9 mouse cellular contexts compared by ENCODE assay signal in the genomic region with DNA sequence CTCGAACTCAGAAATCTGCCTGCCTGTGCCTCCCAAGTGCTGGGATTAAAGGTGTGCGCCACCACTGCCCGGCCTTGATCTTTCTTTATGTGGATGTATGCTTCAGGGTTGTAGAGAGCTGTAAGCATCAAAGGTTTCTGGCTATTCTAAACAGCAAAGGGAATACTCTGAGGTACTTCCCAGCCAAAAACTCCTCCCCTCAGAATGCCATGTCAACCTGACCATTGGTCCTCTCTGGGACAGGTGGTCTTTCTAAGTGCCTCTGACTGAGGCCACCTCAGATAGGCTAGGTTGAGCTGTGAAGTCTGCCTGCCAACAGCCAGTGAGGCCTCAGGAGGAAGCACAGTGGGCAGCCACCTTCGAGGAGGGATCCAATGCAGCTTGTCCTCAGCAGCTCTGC. TPM values are rescaled to one million over a fixed set of nuclear protein-coding genes. Genes with fewer than 3 reads are reported as not detected.
DNase-seq lines count a peak whose midpoint lies in the region; ATAC-seq and TF ChIP-seq lines count a peak whose summit lies in the region.
"Had no signal": no experiment of that assay in that cellular context is flagged by ENCODE, and none has a peak within 500 bp of the region (broad histone marks: within the 10 kb centered on the region; RNA-seq: fewer than 3 reads in every experiment).

No protein-coding gene starts in this region.

- peak; percentile 42 for DNase-seq in forebrain, embryonic 11.5 days (ENCODE audit: low spot score)
- DNase-seq in forebrain, embryonic 14.5 days (ENCODE audit: low spot score) = no peak
- DNase-seq in spleen, adult 2 months (ENCODE audit: low read depth in 1 of 2, low spot score in 2 of 2) = no peak
- no peak for DNase-seq in spleen, postnatal 4 days (ENCODE audit: low spot score in 2 of 2)
- DNase-seq in liver, adult 2 months (ENCODE audit: extremely low read depth, low read depth, low spot score) = no peak
- no peak for DNase-seq in MN1 (ENCODE audit: low spot score)
- DNase-seq in kidney, postnatal 36 days = no peak

- H3K27ac ChIP-seq in forebrain, embryonic 11.5 days (ENCODE audit: low read depth, low read length) = no peak overlapping the region
- no peak overlapping the region for H3K27ac ChIP-seq in forebrain, embryonic 14.5 days (ENCODE audit: low read depth, low read length)
- peak overlapping the region; percentile 92 for H3K27ac ChIP-seq in spleen, adult 2 months (ENCODE audit: insufficient read depth, low read length)
- H3K27ac ChIP-seq in liver, adult 2 months (replicated peaks; ENCODE audit: insufficient read depth, low read depth, low read length) = peak overlapping the region; percentile 77
- H3K27ac ChIP-seq in stomach, embryonic 16.5 days (ENCODE audit: low read length) = peak overlapping the region; percentile 78; the same call in 1 of the 2 replicates

- peaks cover 13% of the 10 kb centered on the region; the same call in 1 of the 2 replicates for H3K79me2 ChIP-seq in liver, adult 2 months (ENCODE audit: control insufficient read depth, insufficient read depth, low read length)

- peaks cover 12% of the 10 kb centered on the region; the same call in 1 of the 2 replicates for H3K36me3 ChIP-seq in forebrain, embryonic 11.5 days (ENCODE audit: control insufficient read depth, insufficient read depth, low read length)
- H3K36me3 ChIP-seq in forebrain, embryonic 14.5 days (ENCODE audit: control insufficient read depth, insufficient read depth, low read length) = peaks cover 22% of the 10 kb centered on the region
- peaks cover 10% of the 10 kb centered on the region for H3K36me3 ChIP-seq in spleen, adult 2 months (ENCODE audit: control insufficient read depth, insufficient read depth, low read length)
- H3K36me3 ChIP-seq in liver, adult 2 months (ENCODE audit: control insufficient read depth, insufficient read depth, low read length) = peaks cover 13% of the 10 kb centered on the region
- peaks cover 9% of the 10 kb centered on the region for H3K36me3 ChIP-seq in stomach, embryonic 16.5 days (ENCODE audit: control insufficient read depth, insufficient read depth, low read length)

- H3K4me2 ChIP-seq in forebrain, embryonic 11.5 days (ENCODE audit: low read depth, low read length, severe bottlenecking) = 0 out of 2 replicates have a peak overlapping the region, but pooled peaks have one; percentile 8
- no peak overlapping the region for H3K4me2 ChIP-seq in forebrain, embryonic 14.5 days (ENCODE audit: low read length)
- peak overlapping the region; percentile 57 for H3K4me2 ChIP-seq in stomach, embryonic 16.5 days (ENCODE audit: low read depth, low read length)

- TF ChIP-seq CTCF in spleen, adult 2 months (IDR thresholded peaks at IDR 0.05; ENCODE audit: extremely low read depth, insufficient read depth, insufficient read length, insufficient replicate concordance) = no peak
- no peak for TF ChIP-seq CTCF in liver, adult 2 months (IDR thresholded peaks at IDR 0.05; ENCODE audit: low read depth, low read length)

- ATAC-seq in forebrain, embryonic 11.5 days (replicated peaks; ENCODE audit: low FRiP score) = no peak
- no peak for ATAC-seq in forebrain, embryonic 14.5 days
- ATAC-seq in stomach, embryonic 16.5 days (ENCODE audit: insufficient read depth, low FRiP score) = no peak

- H3K27me3 ChIP-seq in forebrain, embryonic 11.5 days (ENCODE audit: control insufficient read depth, insufficient read depth, low read length) = no peaks in the 10 kb centered on the region
- no peaks in the 10 kb centered on the region for H3K27me3 ChIP-seq in forebrain, embryonic 14.5 days (replicated peaks; ENCODE audit: control insufficient read depth, insufficient read depth, low read length)
- H3K27me3 ChIP-seq in spleen, adult 2 months (ENCODE audit: control insufficient read depth, insufficient read depth, low read length) = no peaks in the 10 kb centered on the region
- no peaks in the 10 kb centered on the region for H3K27me3 ChIP-seq in liver, adult 2 months (ENCODE audit: control insufficient read depth, insufficient read depth, low read length)
- H3K27me3 ChIP-seq in stomach, embryonic 16.5 days (ENCODE audit: control insufficient read depth, insufficient read depth, low read length) = no peaks in the 10 kb centered on the region

- no peaks in the 10 kb centered on the region for H3K9me3 ChIP-seq in forebrain, embryonic 11.5 days (ENCODE audit: control insufficient read depth, low read length)
- no peaks in the 10 kb centered on the region for H3K9me3 ChIP-seq in forebrain, embryonic 14.5 days (replicated peaks; ENCODE audit: control insufficient read depth, low read length)
- no peaks in the 10 kb centered on the region for H3K9me3 ChIP-seq in stomach, embryonic 16.5 days (replicated peaks; ENCODE audit: control insufficient read depth, low read length)

- no peak overlapping the region for H3K4me3 ChIP-seq in forebrain, embryonic 11.5 days (ENCODE audit: low read depth, low read length)
- H3K4me3 ChIP-seq in forebrain, embryonic 14.5 days (ENCODE audit: low read depth, low read length) = no peak overlapping the region
- peak overlapping the region; percentile 83 for H3K4me3 ChIP-seq in spleen, adult 2 months (ENCODE audit: extremely low read depth, insufficient read depth, insufficient read length)
- H3K4me3 ChIP-seq in liver, adult 2 months (ENCODE audit: insufficient read depth, low read depth, low read length) = peak overlapping the region; percentile 61
- H3K4me3 ChIP-seq in stomach, embryonic 16.5 days (replicated peaks; ENCODE audit: low read length) = peak overlapping the region; percentile 54

- no peak for TF ChIP-seq POLR2A in spleen, adult 2 months (IDR thresholded peaks at IDR 0.05; ENCODE audit: low read depth, low read length)
- no peak for TF ChIP-seq POLR2A in liver, adult 2 months (IDR thresholded peaks at IDR 0.05; ENCODE audit: extremely low read depth, insufficient read depth, low read length)

- no peak overlapping the region for H3K9ac ChIP-seq in forebrain, embryonic 11.5 days (ENCODE audit: low read length)
- H3K9ac ChIP-seq in forebrain, embryonic 14.5 days (ENCODE audit: low read length) = no peak overlapping the region
- H3K9ac ChIP-seq in liver, adult 2 months (ENCODE audit: low read depth, low read length) = peak overlapping the region; percentile 76
- H3K9ac ChIP-seq in stomach, embryonic 16.5 days (ENCODE audit: low read length) = peak overlapping the region; percentile 68

- WGBS in forebrain, embryonic 11.5 days = 89% methylated on average over 4 of the region's 4 CpGs
- 86% methylated on average over 4 of the region's 4 CpGs for WGBS in forebrain, embryonic 14.5 days
- 11% methylated on average over 4 of the region's 4 CpGs for WGBS in spleen, adult 2 months
- WGBS in liver, adult 2 months = 34% methylated on average over 4 of the region's 4 CpGs
- WGBS in stomach, embryonic 16.5 days = 68% methylated on average over 4 of the region's 4 CpGs

- H3K4me1 ChIP-seq in forebrain, embryonic 11.5 days (replicated peaks; ENCODE audit: control insufficient read depth, insufficient read depth, low read length) = peaks cover under 1% of the 10 kb centered on the region; the same call in 1 of the 2 replicates
- no peaks in the 10 kb centered on the region for H3K4me1 ChIP-seq in forebrain, embryonic 14.5 days (ENCODE audit: control insufficient read depth, insufficient read depth, low read length)
- H3K4me1 ChIP-seq in spleen, adult 2 months (ENCODE audit: control insufficient read depth, insufficient read depth, insufficient read length) = peaks cover 2% of the 10 kb centered on the region; the same call in 1 of the 2 replicates
- H3K4me1 ChIP-seq in liver, adult 2 months (ENCODE audit: control insufficient read depth, insufficient read depth, low read length) = peaks cover 26% of the 10 kb centered on the region
- peaks cover 15% of the 10 kb centered on the region for H3K4me1 ChIP-seq in stomach, embryonic 16.5 days (ENCODE audit: control insufficient read depth, insufficient read depth, low read length)

RNA-seq across cellular contexts. Expression of a gene that starts 0.7 kb away (rescaled TPM):
- 3.8 and 3.9 TPM in 2 replicates for polyA plus RNA-seq in forebrain, embryonic 11.5 days (2014; fragmentation: Nextera tagmentation; extraction: Ambion mirVana)
- polyA plus RNA-seq in forebrain, embryonic 14.5 days (2014; fragmentation: Nextera tagmentation; extraction: Ambion mirVana) = 2.7 and 3.4 TPM in 2 replicates
- 44.3 and 53.1 TPM in 2 replicates for polyA plus RNA-seq in spleen, adult 2 months (2012; rRNA removed)
- 24.6 and 37.1 TPM in 2 replicates for total RNA-seq in liver, adult 2 months (2014; rRNA removed)
- polyA plus RNA-seq in liver, adult 2 months (2012; rRNA removed) = 33.8 and 43.6 TPM in 2 replicates
- polyA plus RNA-seq in stomach, embryonic 16.5 days (2015; fragmentation: Nextera tagmentation; extraction: Ambion mirVana) = 26.3 and 26.8 TPM in 2 replicates

RNA-seq across cellular contexts. Expression of a gene that starts 6.8 kb away (rescaled TPM):
- 370 and 424 TPM in 2 replicates for polyA plus RNA-seq in forebrain, embryonic 11.5 days (2014; fragmentation: Nextera tagmentation; extraction: Ambion mirVana)
- 281 and 371 TPM in 2 replicates for polyA plus RNA-seq in forebrain, embryonic 14.5 days (2014; fragmentation: Nextera tagmentation; extraction: Ambion mirVana)
- polyA plus RNA-seq in spleen, adult 2 months (2012; rRNA removed) = 430 and 509 TPM in 2 replicates
- 236 and 259 TPM in 2 replicates for total RNA-seq in liver, adult 2 months (2014; rRNA removed)
- 193 and 230 TPM in 2 replicates for polyA plus RNA-seq in liver, adult 2 months (2012; rRNA removed)
- polyA plus RNA-seq in stomach, embryonic 16.5 days (2015; fragmentation: Nextera tagmentation; extraction: Ambion mirVana) = 241 and 276 TPM in 2 replicates

RNA-seq across cellular contexts. Expression of a gene that starts 15.9 kb away (rescaled TPM):
- 43.5 and 49.0 TPM in 2 replicates for polyA plus RNA-seq in forebrain, embryonic 11.5 days (2014; fragmentation: Nextera tagmentation; extraction: Ambion mirVana)
- polyA plus RNA-seq in forebrain, embryonic 14.5 days (2014; fragmentation: Nextera tagmentation; extraction: Ambion mirVana) = 98.7 and 131 TPM in 2 replicates
- 2.4 and 3.2 TPM in 2 replicates for polyA plus RNA-seq in spleen, adult 2 months (2012; rRNA removed)
- total RNA-seq in liver, adult 2 months (2014; rRNA removed) = 5.5 and 8.0 TPM in 2 replicates
- 18.9 and 22.3 TPM in 2 replicates for polyA plus RNA-seq in liver, adult 2 months (2012; rRNA removed)
- polyA plus RNA-seq in stomach, embryonic 16.5 days (2015; fragmentation: Nextera tagmentation; extraction: Ambion mirVana) = 10.7 and 11.9 TPM in 2 replicates

RNA-seq across cellular contexts. Expression of a gene that starts 17.1 kb away (rescaled TPM):
- 47.0 and 51.4 TPM in 2 replicates for polyA plus RNA-seq in forebrain, embryonic 11.5 days (2014; fragmentation: Nextera tagmentation; extraction: Ambion mirVana)
- 77.5 and 85.7 TPM in 2 replicates for polyA plus RNA-seq in forebrain, embryonic 14.5 days (2014; fragmentation: Nextera tagmentation; extraction: Ambion mirVana)
- polyA plus RNA-seq in spleen, adult 2 months (2012; rRNA removed) = 56.9 and 59.6 TPM in 2 replicates
- 11.0 and 11.2 TPM in 2 replicates for total RNA-seq in liver, adult 2 months (2014; rRNA removed)
- polyA plus RNA-seq in liver, adult 2 months (2012; rRNA removed) = 30.4 and 33.4 TPM in 2 replicates
- 67.1 and 73.8 TPM in 2 replicates for polyA plus RNA-seq in stomach, embryonic 16.5 days (2015; fragmentation: Nextera tagmentation; extraction: Ambion mirVana)

RNA-seq across cellular contexts. Expression of a gene that starts 23.8 kb away (rescaled TPM):
- polyA plus RNA-seq in forebrain, embryonic 11.5 days (2014; fragmentation: Nextera tagmentation; extraction: Ambion mirVana) = 1.6 and 2.7 TPM in 2 replicates
- 1.2 TPM in 2 replicates for polyA plus RNA-seq in forebrain, embryonic 14.5 days (2014; fragmentation: Nextera tagmentation; extraction: Ambion mirVana)
- polyA plus RNA-seq in spleen, adult 2 months (2012; rRNA removed) = 1.1 TPM in 2 replicates
- 0.27 and 0.46 TPM in 2 replicates for total RNA-seq in liver, adult 2 months (2014; rRNA removed)
- 0.93 and 1.1 TPM in 2 replicates for polyA plus RNA-seq in liver, adult 2 months (2012; rRNA removed)
- polyA plus RNA-seq in stomach, embryonic 16.5 days (2015; fragmentation: Nextera tagmentation; extraction: Ambion mirVana) = 16.3 and 26.9 TPM in 2 replicates
- total RNA-seq: common myeloid progenitor, adult 5-6 weeks had no signal

Comparison
In these comparisons a context has a peak if more than half of its experiments do, and no peak if none do; other contexts are left out.
1. H3K27ac ChIP-seq: peak in spleen, adult 2 months (single experiment), liver, adult 2 months (single experiment) and stomach, embryonic 16.5 days (single experiment); none in forebrain, embryonic 11.5 days (single experiment) and forebrain, embryonic 14.5 days (single experiment).
2. H3K4me3 ChIP-seq: peak in spleen, adult 2 months (single experiment), liver, adult 2 months (single experiment) and stomach, embryonic 16.5 days (single experiment); none in forebrain, embryonic 11.5 days (single experiment) and forebrain, embryonic 14.5 days (single experiment).
3. H3K9ac ChIP-seq: peak in liver, adult 2 months (single experiment) and stomach, embryonic 16.5 days (single experiment); none in forebrain, embryonic 11.5 days (single experiment) and forebrain, embryonic 14.5 days (single experiment).